Mouse (Mus musculus) midbrain, embryonic 11.5 days (tissue): ENCODE results near the gene 1600014C23Rik. TPM values are rescaled to one million over a fixed set of nuclear protein-coding genes. Genes with fewer than 3 reads are reported as not detected.

ENCODE experiments used
- ATAC-seq: fragments of 200-750 bp; cut with Nextera tagmentation; 2 replicates; pipeline ENCODE4 v1.8.0; 2017; ENCODE audit warnings: moderate TSS enrichment, moderate library complexity; ENCODE audit not compliant: low FRiP score
- DNase-seq: peaks from one replicate; pipeline ENCODE4 v3.0.0; 2015; ENCODE audit warnings: low spot score; ENCODE audit errors: missing footprints
- H3K27ac ChIP-seq: fragments of 300-500 bp; sonication (generic); 2 replicates; pipeline ENCODE4 v1.5.1; 2014; ENCODE audit warnings: low read depth, low read length
- H3K27me3 ChIP-seq: fragments of 300-500 bp; sonication (generic); 2 replicates; pipeline ENCODE4 v1.6.1; 2014; ENCODE audit warnings: mild to moderate bottlenecking, low read length, moderate library complexity, mixed read lengths; ENCODE audit not compliant: control insufficient read depth, insufficient read depth
- H3K36me3 ChIP-seq: fragments of 300-500 bp; sonication (generic); 2 replicates; pipeline ENCODE4 v1.6.1; 2014; ENCODE audit warnings: mild to moderate bottlenecking, low read length, moderate library complexity, mixed read lengths; ENCODE audit not compliant: control insufficient read depth, insufficient read depth
- H3K4me1 ChIP-seq: fragments of 300-500 bp; sonication (generic); 2 replicates; pipeline ENCODE4 v1.6.1; 2014; ENCODE audit warnings: low read length; ENCODE audit not compliant: control insufficient read depth, insufficient read depth
- H3K4me2 ChIP-seq: fragments of 300-500 bp; sonication (generic); 2 replicates; pipeline ENCODE4 v1.6.1; 2014; ENCODE audit warnings: mild to moderate bottlenecking, moderate library complexity
- H3K4me3 ChIP-seq: fragments of 300-500 bp; sonication (generic); 2 replicates; pipeline ENCODE4 v1.5.1; 2014; ENCODE audit warnings: low read depth, low read length
- H3K9ac ChIP-seq: fragments of 300-500 bp; sonication (generic); 2 replicates; pipeline ENCODE4 v1.6.1; 2014; ENCODE audit warnings: low read length
- H3K9me3 ChIP-seq: fragments of 300-500 bp; sonication (generic); 2 replicates; pipeline ENCODE4 v1.6.1; 2016; ENCODE audit warnings: low read length; ENCODE audit not compliant: control insufficient read depth
- WGBS: fragments of 180-500 bp; shearing (Covaris S2); extraction: QIAGEN DNeasy Blood & Tissue Kit; methylation state at CpG from one replicate; pipeline ENCODE4 v1.1.7; 2014; 5-methylcytosine and 5-hydroxymethylcytosine counted together
- polyA plus RNA-seq: library from polyadenylated mRNA; unstranded; fragments of >200 nt; fragmentation: Nextera tagmentation; extraction: Ambion mirVana; gene quantifications from 2 replicates; pipeline ENCODE4 v1.2.1, GENCODE M21; 2014

The 1600014C23Rik gene
- polyA plus RNA-seq, 1 experiment from 2014 or later = 0.48 TPM

- peaks cover 5% of the 10 kb centered on the region; the same call in 1 of the 2 replicates for H3K4me1 ChIP-seq
- WGBS = 51% methylated on average over 4 of the region's 4 CpGs
- no peak overlapping the region for H3K27ac ChIP-seq
- no peak overlapping the region for H3K9ac ChIP-seq
- 0 out of 2 replicates have a peak, but pooled peaks cover 4% of the 10 kb centered on the region for H3K36me3 ChIP-seq
- H3K9me3 ChIP-seq = no peaks in the 10 kb centered on the region
- H3K27me3 ChIP-seq = no peaks in the 10 kb centered on the region
- no peak overlapping the region for H3K4me3 ChIP-seq
- DNase-seq (peak; percentile 61), ATAC-seq (no peak)
- H3K4me2 ChIP-seq = no peak overlapping the region
These were observed 31.4 kb downstream of the 1600014C23Rik start for GRCm38 (mm10) chr17:45702254-45702653.

GRCm38 (mm10) chr17:45701236-45701591 is 32.4 kb downstream of the 1600014C23Rik start:
- Histone ChIP-seq H3K9ac (no peak overlapping the region), H3K27me3 (no peaks in the 10 kb centered on the region), H3K27ac (peak overlapping the region; percentile 30; the same call in 1 of the 2 replicates), H3K36me3 (0 out of 2 replicates have a peak, but pooled peaks cover 4% of the 10 kb centered on the region), H3K4me2 (no peak overlapping the region), H3K9me3 (no peaks in the 10 kb centered on the region), H3K4me3 (no peak overlapping the region), H3K4me1 (peaks cover 5% of the 10 kb centered on the region; the same call in 1 of the 2 replicates)
- DNase-seq (no peak), ATAC-seq (no peak)
- WGBS = 64% methylated on average over 9 of the region's 9 CpGs

- H3K9ac ChIP-seq = no peak overlapping the region
- no peak overlapping the region for H3K27ac ChIP-seq
- H3K4me2 ChIP-seq = no peak overlapping the region
- DNase-seq (peak; percentile 77), ATAC-seq (no peak)
- H3K36me3 ChIP-seq = 0 out of 2 replicates have a peak, but pooled peaks cover 4% of the 10 kb centered on the region
- 41% methylated on average over 9 of the region's 16 CpGs for WGBS
- H3K4me1 ChIP-seq = peaks cover 5% of the 10 kb centered on the region; the same call in 1 of the 2 replicates
- no peaks in the 10 kb centered on the region for H3K27me3 ChIP-seq
- no peaks in the 10 kb centered on the region for H3K9me3 ChIP-seq
- no peak overlapping the region for H3K4me3 ChIP-seq
These were observed 33.0 kb downstream of the 1600014C23Rik start for GRCm38 (mm10) chr17:45700496-45701235.

GRCm38 (mm10) chr17:45699039-45699740 is 34.5 kb downstream of the 1600014C23Rik start:
- Histone ChIP-seq H3K9ac (no peak overlapping the region), H3K36me3 (0 out of 2 replicates have a peak, but pooled peaks cover 4% of the 10 kb centered on the region), H3K27ac (no peak overlapping the region), H3K4me2 (no peak overlapping the region), H3K27me3 (no peaks in the 10 kb centered on the region), H3K9me3 (no peaks in the 10 kb centered on the region), H3K4me1 (peaks cover 5% of the 10 kb centered on the region; the same call in 1 of the 2 replicates), H3K4me3 (no peak overlapping the region)
- DNase-seq (no peak), ATAC-seq (no peak)
- 84% methylated on average over 3 of the region's 3 CpGs for WGBS

- peaks cover 5% of the 10 kb centered on the region; the same call in 1 of the 2 replicates for H3K4me1 ChIP-seq
- no peaks in the 10 kb centered on the region for H3K27me3 ChIP-seq
- H3K4me2 ChIP-seq = no peak overlapping the region
- no peak overlapping the region for H3K9ac ChIP-seq
- 94% methylated on average over 6 of the region's 6 CpGs for WGBS
- no peak overlapping the region for H3K4me3 ChIP-seq
- no peaks in the 10 kb centered on the region for H3K9me3 ChIP-seq
- DNase-seq (no peak), ATAC-seq (no peak)
- H3K36me3 ChIP-seq = 0 out of 2 replicates have a peak, but pooled peaks cover 4% of the 10 kb centered on the region
- H3K27ac ChIP-seq = no peak overlapping the region
These were observed 35.3 kb downstream of the 1600014C23Rik start for GRCm38 (mm10) chr17:45698368-45698767.

- H3K4me1 ChIP-seq = peaks cover 5% of the 10 kb centered on the region; the same call in 1 of the 2 replicates
- DNase-seq (no peak), ATAC-seq (no peak)
- H3K36me3 ChIP-seq = 0 out of 2 replicates have a peak, but pooled peaks cover 4% of the 10 kb centered on the region
- H3K27ac ChIP-seq = no peak overlapping the region
- WGBS = 85% methylated on average over 9 of the region's 9 CpGs
- H3K27me3 ChIP-seq = no peaks in the 10 kb centered on the region
- H3K9ac ChIP-seq = no peak overlapping the region
- no peaks in the 10 kb centered on the region for H3K9me3 ChIP-seq
- H3K4me3 ChIP-seq = no peak overlapping the region
- no peak overlapping the region for H3K4me2 ChIP-seq
These were observed 36.7 kb downstream of the 1600014C23Rik start for GRCm38 (mm10) chr17:45696981-45697380.

GRCm38 (mm10) chr17:45695227-45696120 is 38.2 kb downstream of the 1600014C23Rik start:
- Histone ChIP-seq H3K9ac (no peak overlapping the region), H3K9me3 (no peaks in the 10 kb centered on the region), H3K4me2 (no peak overlapping the region), H3K4me1 (no peaks in the 10 kb centered on the region), H3K27me3 (no peaks in the 10 kb centered on the region), H3K36me3 (0 out of 2 replicates have a peak, but pooled peaks cover 4% of the 10 kb centered on the region), H3K27ac (no peak overlapping the region), H3K4me3 (no peak overlapping the region)
- DNase-seq = no peak
- no peak for ATAC-seq
- 79% methylated on average over 23 of the region's 23 CpGs for WGBS

- no peak overlapping the region for H3K4me2 ChIP-seq
- no peaks in the 10 kb centered on the region for H3K9me3 ChIP-seq
- no peaks in the 10 kb centered on the region for H3K27me3 ChIP-seq
- no peak overlapping the region for H3K9ac ChIP-seq
- no peaks in the 10 kb centered on the region for H3K4me1 ChIP-seq
- H3K4me3 ChIP-seq = no peak overlapping the region
- no peak overlapping the region for H3K27ac ChIP-seq
- 0 out of 2 replicates have a peak, but pooled peaks cover 4% of the 10 kb centered on the region for H3K36me3 ChIP-seq
- ATAC-seq = no peak
- no peak for DNase-seq
- WGBS = 88% methylated on average over 18 of the region's 18 CpGs
These were observed 39.7 kb downstream of the 1600014C23Rik start for GRCm38 (mm10) chr17:45693812-45694565.
